Mouse (Mus musculus) erythroblast, embryonic 14.5 days (primary cell): Measurements from ENCODE around the gene Cabp2.
"Not testable (repeated sequence)": the region's sequence is repeated elsewhere in the genome, so short reads cannot be mapped to it uniquely, and the experiment has no call there.

ENCODE experiments used
- GATA1 ChIP-seq: IDR thresholded peaks from 2 replicates; pipeline ENCODE4 v1.6.1; 2012; ENCODE audit warnings: low read length, inconsistent platforms, mixed read lengths
- TAL1 ChIP-seq: IDR thresholded peaks from 3 replicates; pipeline ENCODE4 v1.6.1; 2012; ENCODE audit warnings: low read length, inconsistent platforms, mixed read lengths

DNA sequence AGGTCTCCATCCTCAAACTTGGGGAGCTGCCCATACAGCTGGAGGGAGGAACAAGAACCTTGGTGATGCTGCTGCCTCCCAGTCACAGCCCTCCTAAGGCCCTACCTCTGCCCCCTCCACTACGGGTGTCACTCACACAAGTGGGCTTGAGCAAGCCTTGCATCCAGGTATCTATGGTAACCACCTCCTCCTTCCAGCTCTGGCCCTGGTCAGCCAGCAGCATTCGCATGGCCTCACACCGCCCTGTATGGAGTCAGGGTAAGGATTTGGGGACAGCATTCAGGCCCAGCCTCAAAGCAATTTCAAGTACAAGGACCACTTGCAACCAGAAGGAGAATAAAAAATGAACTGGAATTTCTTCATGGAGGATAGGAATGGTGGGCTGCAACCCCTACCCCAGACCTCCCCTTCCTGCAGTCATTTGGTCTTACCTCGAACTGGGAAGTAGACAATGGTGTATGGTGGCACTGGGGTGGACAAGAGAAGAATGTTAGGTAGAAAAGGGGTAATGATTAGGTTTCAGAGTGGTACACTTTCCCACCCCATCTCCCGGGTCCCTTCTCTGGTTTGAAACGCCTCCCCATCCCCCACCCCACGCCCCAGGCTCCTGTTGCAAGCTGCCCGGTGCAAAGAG is 44.1 kb upstream of the Cabp2 start:
- TF ChIP-seq GATA1, TAL1: not testable (repeated sequence)
